Mouse (Mus musculus) kidney, adult 8-10 months (tissue): ENCODE results near the gene Dnmt3a.
A peak's percentile ranks its signal among the peaks of the same experiment; 100 is the strongest.
"Not testable (repeated sequence)": the region's sequence is repeated elsewhere in the genome, so short reads cannot be mapped to it uniquely, and the experiment has no call there.

Experiments
- DNase-seq, 2 experiments: peaks; one replicate each; pipeline ENCODE4 v3.0.0; 2022

Dnmt3a gene

GRCm38 (mm10) chr12:3928841-3929240, 123.0 kb downstream of the Dnmt3a start:
- no peak for DNase-seq

GRCm38 (mm10) chr12:3930090-3930865, 124.5 kb downstream of the Dnmt3a start:
- not testable (repeated sequence) for DNase-seq

- DNase-seq, result no peak
These were observed 136.2 kb downstream of the Dnmt3a start for GRCm38 (mm10) chr12:3942026-3942425.

GRCm38 (mm10) chr12:3944454-3945073, 138.8 kb downstream of the Dnmt3a start:
- DNase-seq, result no peak

- DNase-seq, result no peak
These were observed 141.7 kb downstream of the Dnmt3a start for GRCm38 (mm10) chr12:3947503-3947902.

- no peak for DNase-seq
These were observed 148.8 kb downstream of the Dnmt3a start, which contains the start of gene Pomc for GRCm38 (mm10) chr12:3954651-3955050. Gene Pomc, plus strand, starts transcription at chr12:3954951.

- DNase-seq, result peak; percentile 2 to 9
These were observed 149.6 kb downstream of the Dnmt3a start for GRCm38 (mm10) chr12:3955371-3955770.

- no peak for DNase-seq
These were observed 150.5 kb downstream of the Dnmt3a start for GRCm38 (mm10) chr12:3956351-3956750.

GRCm38 (mm10) chr12:3959791-3960543, 154.2 kb downstream of the Dnmt3a start:
- DNase-seq, result peak; percentile 81

GRCm38 (mm10) chr12:3960553-3960952, 154.7 kb downstream of the Dnmt3a start:
- DNase-seq, result no peak
